Mouse (Mus musculus) gastrocnemius, adult 18-20 months (tissue): Measurements from ENCODE around the gene Tbx1. TPM values are rescaled to one million over a fixed set of nuclear protein-coding genes. Genes with fewer than 3 reads are reported as not detected.

Experiments
- DNase-seq: peaks from one replicate; pipeline ENCODE4 v3.0.0; 2021; ENCODE audit warnings: low spot score
- total RNA-seq, 2 experiments: library from RNA; stranded (reverse); gene quantifications; 2 replicates each; pipeline ENCODE4 v1.2.3; 2021

The Tbx1 gene
- total RNA-seq, 2 experiments from 2014 or later, result 9.3 to 20.9 TPM

DNA sequence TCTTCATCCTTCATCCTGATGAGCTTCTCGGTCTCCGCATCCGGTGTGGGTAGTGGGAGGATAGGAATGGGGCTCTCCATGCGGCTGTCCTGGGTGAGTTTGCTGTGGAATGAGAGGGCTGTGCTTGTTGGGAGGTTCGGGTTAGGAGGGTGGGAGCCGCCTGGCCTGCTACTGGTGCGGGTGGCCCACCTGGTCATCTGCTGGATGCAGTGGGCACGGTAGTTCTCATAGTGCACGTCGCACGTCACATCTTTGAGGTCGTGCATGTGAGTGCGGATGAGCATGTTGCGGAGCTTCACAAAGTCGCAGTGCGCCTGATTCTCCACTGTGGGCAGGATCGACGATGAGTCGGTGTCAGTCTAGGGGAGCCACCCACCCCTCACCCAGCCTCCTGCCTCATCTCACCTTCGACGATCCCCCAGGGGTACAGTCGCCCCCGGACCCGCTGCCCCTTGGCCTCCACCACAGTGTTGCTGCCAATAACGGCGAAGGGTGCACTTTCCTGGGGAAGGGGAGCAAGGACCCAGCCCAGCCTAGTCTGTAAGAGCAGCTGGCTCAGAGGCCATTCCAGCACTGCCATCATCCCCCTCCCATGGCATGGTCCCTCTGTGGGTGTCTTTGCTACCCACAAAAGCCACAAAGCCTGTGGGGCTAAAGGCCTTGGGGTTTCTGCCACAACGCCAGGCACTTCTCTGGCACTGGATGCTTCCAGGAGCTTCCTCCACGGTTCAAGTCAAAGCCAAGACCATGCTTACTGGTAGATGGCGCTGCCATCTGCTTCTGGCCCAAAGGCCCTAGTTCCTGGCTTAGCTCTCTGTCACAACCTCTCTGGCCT lies 32.7 kb upstream of the Tbx1 start:
- DNase-seq, result no peak

- no peak for DNase-seq
Measured at GRCm38 (mm10) chr16:18622019-18622418, 31.5 kb upstream of the Tbx1 start, which contains the start of gene Gp1bb. Gene Gp1bb (minus strand): TSS chr16:18622403.

DNA sequence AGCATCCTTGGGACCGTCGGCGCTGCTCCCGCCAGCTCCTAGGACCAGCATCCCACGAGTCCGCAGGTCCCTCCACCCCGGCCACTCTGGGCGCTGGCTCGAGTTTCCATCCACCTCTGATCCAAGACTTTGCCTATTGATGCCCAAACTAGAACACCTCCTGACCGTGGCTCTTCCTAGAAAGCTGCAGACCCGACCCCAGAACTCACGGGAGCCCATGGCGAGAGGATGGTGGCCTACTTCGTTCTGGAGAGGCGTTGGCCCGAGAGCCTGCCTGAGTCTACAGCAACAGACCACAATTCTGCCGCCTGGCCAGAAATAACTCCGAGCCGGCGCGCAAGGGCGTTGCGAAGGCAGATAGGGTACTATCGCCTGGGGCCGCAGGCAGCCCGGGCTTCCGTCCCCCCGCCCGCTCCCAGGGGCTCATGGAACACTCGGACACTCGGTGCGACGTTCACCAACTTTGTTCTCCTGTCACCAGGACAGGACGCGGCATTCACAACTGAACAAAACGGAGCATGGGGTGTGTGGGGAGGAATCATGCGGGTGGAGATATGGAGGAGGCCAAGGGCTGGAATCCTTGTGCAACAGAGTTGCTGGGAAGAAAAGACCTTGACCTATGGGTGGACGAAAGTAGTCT lies 31.0 kb upstream of the Tbx1 start:
- no peak for DNase-seq

- DNase-seq, result no peak
Measured at GRCm38 (mm10) chr16:18620601-18621361, 30.3 kb upstream of the Tbx1 start.

DNA sequence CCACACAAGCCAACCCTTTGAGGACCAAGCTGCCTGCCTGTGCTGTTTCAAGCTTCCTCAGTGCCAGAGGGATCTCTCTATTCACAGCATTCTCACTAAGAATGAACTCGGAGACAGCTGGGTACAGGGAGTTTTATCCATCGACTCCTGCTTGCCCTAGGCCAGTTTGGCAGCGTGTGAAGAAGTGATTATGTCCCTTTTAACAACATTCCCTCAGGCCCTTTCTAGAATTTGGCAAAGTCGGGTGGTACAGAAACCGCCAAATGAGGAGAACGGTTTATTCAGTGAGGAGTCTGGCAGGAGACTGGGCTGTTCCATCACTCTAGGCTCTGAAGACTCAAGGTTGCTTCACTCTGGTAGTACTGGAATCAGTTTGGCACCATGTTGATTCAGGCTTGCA lies 29.7 kb upstream of the Tbx1 start:
- no peak for DNase-seq

- no peak for DNase-seq
Measured at GRCm38 (mm10) chr16:18619110-18619509, 28.6 kb upstream of the Tbx1 start.

GRCm38 (mm10) chr16:18618297-18618696 lies 27.8 kb upstream of the Tbx1 start:
- DNase-seq, result no peak

DNA sequence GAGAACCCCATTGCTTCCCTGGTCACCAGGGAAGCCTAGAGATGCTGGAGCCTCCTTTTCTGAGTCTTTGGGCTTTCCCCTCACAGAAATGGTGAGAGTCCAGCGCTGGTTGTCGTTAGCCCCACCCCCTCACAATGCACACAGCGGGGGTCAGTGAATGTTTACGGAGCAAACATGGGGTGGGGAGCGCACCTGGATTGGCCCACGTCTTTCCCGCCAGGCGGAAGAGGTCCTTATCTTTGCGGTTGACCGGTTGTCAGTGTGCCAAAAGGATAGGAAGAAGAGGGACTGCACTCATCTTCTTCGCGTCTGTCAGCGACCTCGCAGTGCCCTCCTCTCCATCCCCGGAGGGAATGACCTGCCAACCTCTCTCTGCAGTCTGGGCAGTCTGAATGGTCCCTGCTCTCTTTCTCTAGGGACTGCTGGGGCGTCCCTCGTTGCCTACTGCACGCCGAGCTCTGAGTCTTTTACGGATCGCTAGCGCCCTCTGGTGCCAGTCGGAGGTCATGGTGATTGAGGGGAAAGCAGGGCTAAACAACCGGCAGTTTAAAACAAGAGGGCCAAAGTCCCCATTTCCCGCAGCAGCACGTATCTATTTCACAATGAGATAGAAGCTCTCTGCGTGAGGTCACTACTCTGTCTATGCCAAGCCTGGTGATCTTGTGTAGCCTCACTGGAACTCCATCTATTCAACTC lies 27.0 kb upstream of the Tbx1 start:
- peak; percentile 88 for DNase-seq

- no peak for DNase-seq
Measured at GRCm38 (mm10) chr16:18613301-18613700, 22.8 kb upstream of the Tbx1 start.

DNA sequence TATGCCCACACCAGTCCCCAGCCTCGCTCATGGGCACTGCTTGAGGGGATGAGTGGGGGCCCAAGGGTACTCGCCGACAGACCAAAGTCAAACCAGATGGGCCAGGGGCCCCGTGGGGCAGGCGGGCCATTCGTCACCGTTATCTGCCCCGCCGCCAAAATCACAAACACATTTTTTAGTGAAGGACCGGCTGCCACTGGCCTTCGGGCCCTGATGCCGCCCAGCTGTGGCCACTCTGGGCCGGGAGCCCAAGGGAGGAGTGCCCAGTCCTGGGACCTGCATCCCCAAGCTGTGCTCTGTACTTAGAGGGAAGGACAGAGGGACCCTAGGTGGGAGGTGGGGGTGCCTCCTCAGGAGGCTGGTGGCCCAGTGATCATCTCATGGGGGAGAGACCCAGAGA lies 21.3 kb upstream of the Tbx1 start:
- DNase-seq, result no peak

DNA sequence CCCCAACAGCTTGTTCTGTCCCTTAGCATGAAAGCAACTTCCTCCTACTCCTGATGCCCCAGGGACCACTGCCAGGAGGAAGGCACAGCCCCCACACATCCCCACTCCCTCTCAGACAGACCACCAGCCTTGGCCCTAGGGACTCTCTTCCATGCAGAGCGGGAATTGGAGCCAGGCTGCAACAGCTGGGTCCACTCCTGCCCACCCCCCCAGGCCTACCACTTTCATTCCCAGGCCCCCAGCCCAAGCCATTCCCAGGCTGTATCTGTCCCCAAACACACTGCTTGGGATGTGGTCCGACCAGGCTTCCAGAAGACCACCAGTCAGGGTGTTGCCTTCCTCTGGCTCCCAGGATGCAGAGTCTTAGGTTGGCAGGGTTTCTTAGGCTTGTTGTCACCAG lies 18.6 kb upstream of the Tbx1 start:
- DNase-seq, result no peak

- peak; percentile 45 for DNase-seq
Measured at GRCm38 (mm10) chr16:18608226-18608625, 17.8 kb upstream of the Tbx1 start.

GRCm38 (mm10) chr16:18605705-18606104 lies 15.2 kb upstream of the Tbx1 start:
- no peak for DNase-seq

GRCm38 (mm10) chr16:18604267-18604701 lies 13.8 kb upstream of the Tbx1 start:
- DNase-seq, result peak; percentile 85

- peak; percentile 53 for DNase-seq
Measured at GRCm38 (mm10) chr16:18601447-18601846, 11.0 kb upstream of the Tbx1 start.

DNA sequence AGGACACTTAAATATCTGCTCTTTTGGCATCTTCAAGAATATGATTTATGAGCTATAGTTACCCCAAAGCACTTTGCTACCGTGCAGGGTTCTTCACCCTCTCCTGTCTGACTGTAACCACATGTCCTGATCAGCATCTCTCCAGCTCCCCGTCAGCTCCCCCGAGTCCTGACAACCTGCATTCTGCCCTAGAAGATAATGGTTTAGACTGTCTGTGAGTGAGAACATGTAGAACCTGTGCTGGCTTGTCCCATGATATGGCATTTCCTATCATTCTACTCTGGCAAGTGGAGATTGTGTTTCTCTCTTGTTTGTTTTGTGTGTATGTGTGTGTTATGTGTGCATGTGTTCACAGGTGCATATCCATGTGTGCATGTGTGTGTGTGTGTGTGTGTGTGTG lies 7.5 kb upstream of the Tbx1 start:
- no peak for DNase-seq

GRCm38 (mm10) chr16:18596255-18596654 lies 5.8 kb upstream of the Tbx1 start:
- DNase-seq, result no peak

GRCm38 (mm10) chr16:18593930-18594329 lies 3.5 kb upstream of the Tbx1 start:
- DNase-seq, result no peak

DNA sequence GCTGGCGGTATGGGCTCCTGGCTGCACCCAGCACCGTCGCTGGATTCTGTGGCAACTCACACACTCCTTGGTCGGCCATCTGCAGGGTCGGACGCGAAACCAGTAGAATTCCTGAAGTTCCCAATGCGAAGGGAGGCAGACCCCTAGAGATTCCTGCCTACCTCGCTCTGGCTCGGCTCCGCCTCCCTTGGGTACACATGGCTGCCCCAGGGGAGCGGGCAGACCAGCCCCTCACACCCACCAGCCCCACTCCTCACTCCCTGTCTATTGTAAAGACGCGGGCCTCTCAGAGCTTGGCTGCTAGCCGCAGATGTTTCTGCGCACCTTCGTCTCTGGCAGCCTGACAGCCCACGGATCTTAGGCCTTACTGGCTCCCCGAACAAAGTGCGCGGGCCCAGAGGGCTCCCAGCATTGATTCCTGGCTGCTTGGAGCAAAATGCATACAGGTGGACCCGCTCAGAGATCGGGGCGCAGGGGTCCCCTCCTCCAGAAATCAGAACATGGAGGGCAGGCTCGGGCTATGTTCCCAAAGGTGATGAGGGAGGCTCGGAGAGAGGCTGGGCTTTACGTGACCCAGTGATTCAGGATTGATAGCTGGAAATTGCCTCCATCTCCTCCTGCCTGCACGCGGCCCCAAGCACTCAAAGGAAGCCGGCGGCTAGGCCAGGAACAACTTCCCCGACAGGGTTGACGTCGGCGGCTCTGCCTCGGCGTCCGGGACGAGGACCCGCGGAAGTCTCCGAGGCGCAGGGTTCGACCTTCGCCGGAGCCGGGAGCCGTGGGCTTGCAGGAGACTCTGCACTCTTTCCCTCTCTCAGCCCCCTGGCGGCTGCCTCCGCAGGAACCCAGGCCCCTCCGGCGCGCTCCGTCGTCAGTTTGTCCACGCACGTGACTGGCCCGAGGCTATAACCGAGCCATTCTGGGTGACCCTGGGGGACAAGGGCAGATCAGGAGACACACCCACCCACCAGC lies 862 bp upstream of the Tbx1 start:
- no peak for DNase-seq

DNA sequence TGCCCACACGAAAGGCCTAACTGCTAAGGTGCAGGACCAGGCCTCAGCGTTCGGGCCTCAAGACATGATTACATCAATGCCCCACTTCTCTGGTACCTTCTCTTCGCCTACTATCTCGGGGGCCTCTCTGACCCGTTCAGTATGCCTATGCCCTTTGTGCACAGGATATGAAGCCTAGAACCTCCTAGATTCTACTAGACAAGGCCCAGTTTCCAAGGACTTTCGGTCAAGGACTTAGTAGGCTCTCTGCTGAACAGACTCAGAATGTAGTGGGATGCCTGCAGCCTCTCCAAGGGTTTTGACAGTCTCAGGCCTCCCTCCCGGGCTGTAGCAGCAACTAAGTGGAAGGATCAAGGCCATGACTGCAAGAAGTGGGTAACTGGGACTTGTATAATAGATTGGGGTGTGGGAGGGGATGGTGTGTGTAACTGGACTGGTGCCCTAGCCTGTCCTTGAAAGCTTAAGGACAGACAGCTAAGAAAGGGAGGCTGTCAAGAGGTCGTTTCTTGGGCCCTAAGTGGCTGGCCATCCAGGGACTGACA lies 1.3 kb downstream of the Tbx1 start:
- DNase-seq, result no peak
